Mouse (Mus musculus): ENCODE results near the gene Ppm1h. TPM values are rescaled to one million over a fixed set of nuclear protein-coding genes. Genes with fewer than 3 reads are reported as not detected.

The Ppm1h gene
- total and polyA plus RNA-seq, 3 experiments = 1.2 to 1.3 (median 1.3) TPM

GRCm38 (mm10) chr10:122734521-122734920 lies 56.0 kb downstream of the Ppm1h start:
- no peak for DNase-seq (ENCODE audit: extremely low read depth)
- Histone ChIP-seq H3K9me3 (replicated peaks; ENCODE audit: low read length) (no peaks in the 10 kb centered on the region), H3K36me3 (replicated peaks in 1 of 2; ENCODE audit: control insufficient read depth in 1 of 2, insufficient read depth in 1 of 2, low read length in 1 of 2) (no peaks in the 10 kb centered on the region), H3K9ac (ENCODE audit: insufficient read depth, low read depth) (no peak overlapping the region), H3K79me2 (replicated peaks; ENCODE audit: control insufficient read depth, extremely low read depth, insufficient read depth, poor library complexity, severe bottlenecking) (no peaks in the 10 kb centered on the region), H3K4me3 (replicated peaks in 1 of 3; ENCODE audit: low read depth in 2 of 3, low read length in 2 of 3, poor library complexity in 1 of 3) (no peak overlapping the region), H3K27me3 (replicated peaks) (no peaks in the 10 kb centered on the region), H3K4me1 (ENCODE audit: control insufficient read depth in 1 of 2, insufficient read depth in 2 of 2) (peaks cover 12 to 33% of the 10 kb centered on the region in 2 experiments), H3K27ac (ENCODE audit: insufficient read depth, low read depth) (no peak overlapping the region), H3K4me2 (ENCODE audit: insufficient read depth, low read depth, poor library complexity, severe bottlenecking) (no peak overlapping the region)
- TF ChIP-seq POLR2A (IDR thresholded peaks at IDR 0.05; ENCODE audit: low read depth, low read length) = no peak
- TF ChIP-seq MEF2A (IDR thresholded peaks at IDR 0.05; ENCODE audit: borderline replicate concordance, low read depth, low read length) = no peak
- no peak for TF ChIP-seq CHD1 (IDR thresholded peaks at IDR 0.05; ENCODE audit: low read depth, low read length)
- TF ChIP-seq TCF12 (IDR thresholded peaks at IDR 0.05; ENCODE audit: low read depth, low read length) = no peak
- no peak for TF ChIP-seq ZMIZ1 (IDR thresholded peaks at IDR 0.05; ENCODE audit: low read depth, low read length)
- no peak for TF ChIP-seq JUND (conservative IDR thresholded peaks at IDR 0.05; ENCODE audit: low read depth, low read length)
- TF ChIP-seq USF2 (conservative IDR thresholded peaks at IDR 0.05; ENCODE audit: low read depth, low read length) = no peak
- no peak for TF ChIP-seq MAZ (IDR thresholded peaks at IDR 0.05; ENCODE audit: low read depth, low read length)
- TF ChIP-seq TBP (conservative IDR thresholded peaks at IDR 0.05; ENCODE audit: low read depth, low read length) = no peak
- TF ChIP-seq KAT2A (IDR thresholded peaks at IDR 0.05; ENCODE audit: insufficient replicate concordance, low read length) = no peak
- no peak for TF ChIP-seq UBTF (IDR thresholded peaks at IDR 0.05; ENCODE audit: low read depth, low read length)
- TF ChIP-seq RCOR1 (conservative IDR thresholded peaks at IDR 0.05; ENCODE audit: low read depth, low read length) = no peak
- no peak for TF ChIP-seq PAX5 (IDR thresholded peaks at IDR 0.05; ENCODE audit: low read length)
- TF ChIP-seq ETS1 (conservative IDR thresholded peaks at IDR 0.05; ENCODE audit: low read depth, low read length) = no peak
- no peak for TF ChIP-seq ZNF384 (IDR thresholded peaks at IDR 0.05; ENCODE audit: low read depth, low read length)
- TF ChIP-seq HCFC1 (IDR thresholded peaks at IDR 0.05; ENCODE audit: low read depth, low read length) = no peak
- TF ChIP-seq ELF1 (IDR thresholded peaks at IDR 0.05; ENCODE audit: low read depth, low read length) = no peak
- in situ Hi-C loops (cut with MboI; ENCODE audit: low pct_ligation_motif_present, low pct_unique_long_range_greater_than_20kb, low sequenced_read_pairs) = no loop called here
- dilution Hi-C loops (cut with MboI; ENCODE audit: extremely low pct_ligation_motif_present, extremely low pct_unique_long_range_greater_than_20kb, low sequenced_read_pairs) = no loop called here

- H3K36me3 ChIP-seq (replicated peaks in 1 of 2; ENCODE audit: control insufficient read depth in 1 of 2, insufficient read depth in 1 of 2, low read length in 1 of 2) = no peaks in the 10 kb centered on the region
- DNase-seq (ENCODE audit: extremely low read depth) = no peak
- no peaks in the 10 kb centered on the region for H3K79me2 ChIP-seq (replicated peaks; ENCODE audit: control insufficient read depth, extremely low read depth, insufficient read depth, poor library complexity, severe bottlenecking)
- H3K27ac ChIP-seq (ENCODE audit: insufficient read depth, low read depth) = no peak overlapping the region
- H3K4me3 ChIP-seq (replicated peaks in 1 of 3; ENCODE audit: low read depth in 2 of 3, low read length in 2 of 3, poor library complexity in 1 of 3) = no peak overlapping the region
- peaks cover 15 to 38% of the 10 kb centered on the region in 2 experiments for H3K4me1 ChIP-seq (ENCODE audit: control insufficient read depth in 1 of 2, insufficient read depth in 2 of 2)
- dilution Hi-C loops (cut with MboI; ENCODE audit: extremely low pct_ligation_motif_present, extremely low pct_unique_long_range_greater_than_20kb, low sequenced_read_pairs) = no loop called here
- H3K27me3 ChIP-seq (replicated peaks) = no peaks in the 10 kb centered on the region
- no peak overlapping the region for H3K4me2 ChIP-seq (ENCODE audit: insufficient read depth, low read depth, poor library complexity, severe bottlenecking)
- no peaks in the 10 kb centered on the region for H3K9me3 ChIP-seq (replicated peaks; ENCODE audit: low read length)
- no peak for TF ChIP-seq ZKSCAN1 (IDR thresholded peaks at IDR 0.05; ENCODE audit: borderline replicate concordance, low read depth, low read length)
- no peak for TF ChIP-seq NRF1 (IDR thresholded peaks at IDR 0.05; ENCODE audit: low read depth, low read length)
- TF ChIP-seq ELF1 (IDR thresholded peaks at IDR 0.05; ENCODE audit: low read depth, low read length) = no peak
- no peak for TF ChIP-seq CHD1 (IDR thresholded peaks at IDR 0.05; ENCODE audit: low read depth, low read length)
- no peak for TF ChIP-seq MEF2A (IDR thresholded peaks at IDR 0.05; ENCODE audit: borderline replicate concordance, low read depth, low read length)
- no peak for TF ChIP-seq NELFE (IDR thresholded peaks at IDR 0.05; ENCODE audit: low read depth, low read length)
- TF ChIP-seq MXI1 (IDR thresholded peaks at IDR 0.05; ENCODE audit: low read depth, low read length) = no peak
- TF ChIP-seq RAD21 (IDR thresholded peaks at IDR 0.05; ENCODE audit: low read depth, low read length) = no peak
- TF ChIP-seq PAX5 (IDR thresholded peaks at IDR 0.05; ENCODE audit: low read length) = no peak
- TF ChIP-seq MYC (IDR thresholded peaks at IDR 0.05; ENCODE audit: low read depth, low read length) = no peak
- no peak for TF ChIP-seq UBTF (IDR thresholded peaks at IDR 0.05; ENCODE audit: low read depth, low read length)
- TF ChIP-seq JUN (IDR thresholded peaks at IDR 0.05; ENCODE audit: insufficient read depth, low read depth, low read length) = no peak
- no peak for TF ChIP-seq ZC3H11A (IDR thresholded peaks at IDR 0.05; ENCODE audit: low read depth, low read length)
- no peak for TF ChIP-seq BHLHE40 (IDR thresholded peaks at IDR 0.05; ENCODE audit: low read depth, low read length)
- no peak for TF ChIP-seq EP300 (IDR thresholded peaks at IDR 0.05; ENCODE audit: low read length)
- TF ChIP-seq GABPA (IDR thresholded peaks at IDR 0.05; ENCODE audit: insufficient replicate concordance, low read depth, low read length) = no peak
- no peak for TF ChIP-seq ETS1 (conservative IDR thresholded peaks at IDR 0.05; ENCODE audit: low read depth, low read length)
- TF ChIP-seq IRF4 (IDR thresholded peaks at IDR 0.05; ENCODE audit: low read depth, low read length) = no peak
- no peak overlapping the region for H3K9ac ChIP-seq (ENCODE audit: insufficient read depth, low read depth)
- in situ Hi-C loops (cut with MboI; ENCODE audit: low pct_ligation_motif_present, low pct_unique_long_range_greater_than_20kb, low sequenced_read_pairs) = no loop called here
Measured at GRCm38 (mm10) chr10:122735284-122735784, 56.8 kb downstream of the Ppm1h start.
